Mouse (Mus musculus) cortical plate, adult 2 months (tissue): ENCODE data around the gene Tnpo3. TPM values are rescaled to one million over a fixed set of nuclear protein-coding genes. Genes with fewer than 3 reads are reported as not detected.

ENCODE experiments used
- H3K27ac ChIP-seq: fragments of 200-500 bp; 2 replicates; pipeline ENCODE4 v1.5.1; 2012; ENCODE audit warnings: low read length, control low read depth, inconsistent platforms; ENCODE audit not compliant: insufficient read depth
- H3K4me1 ChIP-seq: fragments of 200-500 bp; 2 replicates; pipeline ENCODE4 v1.6.1; 2011; ENCODE audit warnings: low read length; ENCODE audit not compliant: control insufficient read depth, insufficient read depth
- H3K4me3 ChIP-seq: fragments of 200-500 bp; 2 replicates; pipeline ENCODE4 v1.5.1; 2011; ENCODE audit warnings: mild to moderate bottlenecking, low read length, control low read depth; ENCODE audit not compliant: insufficient read depth
- CTCF ChIP-seq: fragments of 200-500 bp; IDR thresholded peaks from 2 replicates; pipeline ENCODE4 v1.5.1; 2011; ENCODE audit warnings: mild to moderate bottlenecking, control low read depth, low read length; ENCODE audit not compliant: insufficient read depth; ENCODE audit errors: extremely low read depth
- POLR2A ChIP-seq: fragments of 200-500 bp; IDR thresholded peaks from 2 replicates; pipeline ENCODE4 v1.6.1; 2011; ENCODE audit warnings: mild to moderate bottlenecking, low read length, control low read depth; ENCODE audit not compliant: insufficient read depth; ENCODE audit errors: extremely low read depth
- polyA plus RNA-seq: library from polyadenylated mRNA; depleted of rRNA; stranded (reverse); fragments of >200 nt; gene quantifications from 2 replicates; pipeline ENCODE4 v1.2.3, GENCODE M21; 2012

The Tnpo3 gene
- polyA plus RNA-seq, 1 experiment: 52.4 TPM

- no peak overlapping the region for H3K27ac ChIP-seq
- no peak overlapping the region for H3K4me3 ChIP-seq
- TF ChIP-seq POLR2A: no peak
- no peak for TF ChIP-seq CTCF
- H3K4me1 ChIP-seq: no peaks in the 10 kb centered on the region
Observed at GRCm38 (mm10) chr6:29548086-29548485, 61.6 kb downstream of the Tnpo3 start.

- Histone ChIP-seq H3K4me1 (no peaks in the 10 kb centered on the region), H3K27ac (no peak overlapping the region), H3K4me3 (no peak overlapping the region)
- TF ChIP-seq POLR2A (no peak), CTCF (no peak)
Observed at GRCm38 (mm10) chr6:29547582-29547981, 62.1 kb downstream of the Tnpo3 start.

GRCm38 (mm10) chr6:29545611-29546010, 64.1 kb downstream of the Tnpo3 start:
- no peak for TF ChIP-seq POLR2A
- TF ChIP-seq CTCF: no peak
- H3K4me1 ChIP-seq: no peaks in the 10 kb centered on the region
- H3K27ac ChIP-seq: no peak overlapping the region
- no peak overlapping the region for H3K4me3 ChIP-seq

- Histone ChIP-seq H3K4me1 (peaks cover 2% of the 10 kb centered on the region; the same call in 1 of the 2 replicates), H3K4me3 (no peak overlapping the region), H3K27ac (no peak overlapping the region)
- TF ChIP-seq POLR2A (no peak), CTCF (no peak)
Observed at GRCm38 (mm10) chr6:29540956-29541355, 68.7 kb downstream of the Tnpo3 start.

GRCm38 (mm10) chr6:29540223-29540622, 69.5 kb downstream of the Tnpo3 start:
- Histone ChIP-seq H3K4me1 (peaks cover 2% of the 10 kb centered on the region; the same call in 1 of the 2 replicates), H3K4me3 (no peak overlapping the region), H3K27ac (no peak overlapping the region)
- TF ChIP-seq POLR2A: no peak
- no peak for TF ChIP-seq CTCF

GRCm38 (mm10) chr6:29539502-29539901, 70.2 kb downstream of the Tnpo3 start:
- Histone ChIP-seq H3K27ac (no peak overlapping the region), H3K4me1 (peaks cover 2% of the 10 kb centered on the region; the same call in 1 of the 2 replicates), H3K4me3 (no peak overlapping the region)
- TF ChIP-seq POLR2A: no peak
- no peak for TF ChIP-seq CTCF

- Histone ChIP-seq H3K4me1 (peaks cover 2% of the 10 kb centered on the region; the same call in 1 of the 2 replicates), H3K27ac (no peak overlapping the region), H3K4me3 (no peak overlapping the region)
- TF ChIP-seq POLR2A (no peak), CTCF (no peak)
Observed at GRCm38 (mm10) chr6:29537221-29537620, 72.5 kb downstream of the Tnpo3 start.

- Histone ChIP-seq H3K4me1 (peaks cover 2% of the 10 kb centered on the region; the same call in 1 of the 2 replicates), H3K27ac (no peak overlapping the region), H3K4me3 (no peak overlapping the region)
- TF ChIP-seq POLR2A: no peak
- no peak; the same call in 1 of the 2 replicates for TF ChIP-seq CTCF
Observed at GRCm38 (mm10) chr6:29536651-29537193, 73.0 kb downstream of the Tnpo3 start.

GRCm38 (mm10) chr6:29535316-29535715, 74.4 kb downstream of the Tnpo3 start:
- Histone ChIP-seq H3K27ac (no peak overlapping the region), H3K4me1 (peaks cover 2% of the 10 kb centered on the region; the same call in 1 of the 2 replicates), H3K4me3 (no peak overlapping the region)
- TF ChIP-seq CTCF (no peak), POLR2A (no peak)

- no peaks in the 10 kb centered on the region for H3K4me1 ChIP-seq
- no peak overlapping the region for H3K27ac ChIP-seq
- no peak for TF ChIP-seq POLR2A
- no peak for TF ChIP-seq CTCF
- H3K4me3 ChIP-seq: no peak overlapping the region
Observed at GRCm38 (mm10) chr6:29530050-29530449, 79.6 kb downstream of the Tnpo3 start.

- Histone ChIP-seq H3K27ac (no peak overlapping the region), H3K4me1 (no peaks in the 10 kb centered on the region)
- TF ChIP-seq POLR2A (no peak), CTCF (no peak)
Observed at GRCm38 (mm10) chr6:29529444-29529820, 80.3 kb downstream of the Tnpo3 start.

More at GRCm38 (mm10) chr6:29529444-29529820, 80.3 kb downstream of the Tnpo3 start:
- no peak overlapping the region for H3K4me3 ChIP-seq
